Mouse (Mus musculus) layer of hippocampus, postnatal 25 days (tissue): ENCODE data around the gene Dnajc9. TPM values are rescaled to one million over a fixed set of nuclear protein-coding genes. Genes with fewer than 3 reads are reported as not detected.

Source experiments
- DNase-seq, 2 experiments: peaks; one replicate each; pipeline ENCODE4 v3.0.0; 2022; ENCODE audit warnings: mixed read lengths in 2 of 2, low spot score in 1 of 2; ENCODE audit errors: extremely low spot score in 1 of 2
- total RNA-seq, 2 experiments: library from RNA; stranded (reverse); gene quantifications; 2 replicates each; pipeline ENCODE4 v1.2.3; 2021

The Dnajc9 gene
- total RNA-seq: 10 to 100 TPM; 25.2 to 27.4 TPM

GRCm38 (mm10) chr14:20388441-20389129 lies at the start of gene Dnajc9:
Dnajc9 (minus strand) TSS chr14:20388910.
- peak; percentile 86 to 94 for DNase-seq

GRCm38 (mm10) chr14:20436976-20437375 lies 48.3 kb upstream of the Dnajc9 start:
- no peak for DNase-seq

GRCm38 (mm10) chr14:20432420-20432819 lies 43.7 kb upstream of the Dnajc9 start:
- no peak for DNase-seq

- no peak for DNase-seq
These were observed 43.0 kb upstream of the Dnajc9 start for GRCm38 (mm10) chr14:20431726-20432125.

GRCm38 (mm10) chr14:20429833-20430232 lies 41.1 kb upstream of the Dnajc9 start:
- DNase-seq: no peak

GRCm38 (mm10) chr14:20428593-20428992 lies 39.9 kb upstream of the Dnajc9 start:
- no peak for DNase-seq

- DNase-seq: no peak
These were observed 34.3 kb upstream of the Dnajc9 start for GRCm38 (mm10) chr14:20423046-20423445.

GRCm38 (mm10) chr14:20422257-20422656 lies 33.5 kb upstream of the Dnajc9 start:
- DNase-seq: no peak

GRCm38 (mm10) chr14:20400071-20400470 lies 11.4 kb upstream of the Dnajc9 start:
- DNase-seq: peak in 1 of 2 experiments; percentile 30

- DNase-seq: no peak
These were observed 10.2 kb upstream of the Dnajc9 start for GRCm38 (mm10) chr14:20398864-20399263.

GRCm38 (mm10) chr14:20397220-20397619 lies 8.5 kb upstream of the Dnajc9 start:
- DNase-seq: no peak

- peak; percentile 76 to 85 for DNase-seq
These were observed 4.6 kb upstream of the Dnajc9 start, which contains the start of gene Mrps16 for GRCm38 (mm10) chr14:20393205-20393913. Mrps16 (minus strand) TSS chr14:20393634.

- DNase-seq: no peak
These were observed 3.6 kb upstream of the Dnajc9 start for GRCm38 (mm10) chr14:20392326-20392725.

- no peak for DNase-seq
These were observed 853 bp upstream of the Dnajc9 start for GRCm38 (mm10) chr14:20389446-20390079.

- DNase-seq: no peak
These were observed 8.8 kb downstream of the Dnajc9 start for GRCm38 (mm10) chr14:20379753-20380430.

GRCm38 (mm10) chr14:20379087-20379640 lies 9.5 kb downstream of the Dnajc9 start:
- DNase-seq: no peak

GRCm38 (mm10) chr14:20378313-20379061 lies 10.2 kb downstream of the Dnajc9 start:
- no peak for DNase-seq

GRCm38 (mm10) chr14:20377112-20377521 lies 11.6 kb downstream of the Dnajc9 start:
- DNase-seq: no peak

GRCm38 (mm10) chr14:20371854-20372253 lies 16.9 kb downstream of the Dnajc9 start:
- DNase-seq: no peak

GRCm38 (mm10) chr14:20370798-20371197 lies 17.9 kb downstream of the Dnajc9 start:
- DNase-seq: no peak
